Mouse (Mus musculus) CH12.LX (cell line): ENCODE measurements at regions not wholly inside any gene's neighbourhood (a gene's known extent, or its start where the extent isn't known, plus 50 kb on each side); places are given as distances from the start of the nearest gene placed in this dataset.

Source experiments
- DNase-seq: peaks from one replicate; pipeline ENCODE4 v3.0.0-alpha.2; 2013; ENCODE audit errors: extremely low read depth
- H3K27ac ChIP-seq: 2 replicates; pipeline ENCODE4 v1.5.1; 2012; ENCODE audit warnings: low read depth, mild to moderate bottlenecking, control low read depth, moderate library complexity; ENCODE audit not compliant: insufficient read depth
- H3K27me3 ChIP-seq: replicated peaks from 2 replicates; pipeline ENCODE3; 2012; ENCODE audit warnings: inconsistent platforms
- H3K36me3 ChIP-seq, 2 experiments: replicated peaks in 1 of 2; 2 replicates each; pipeline versions ENCODE3 to v1.6.1; 2012; ENCODE audit warnings: inconsistent platforms in 1 of 2, low read length in 1 of 2, mild to moderate bottlenecking in 1 of 2, mixed read lengths in 1 of 2, moderate library complexity in 1 of 2; ENCODE audit not compliant: control insufficient read depth in 1 of 2, insufficient read depth in 1 of 2
- H3K4me1 ChIP-seq, 2 experiments: 2 replicates each; pipeline ENCODE4 v1.6.1; 2012; ENCODE audit warnings: inconsistent platforms in 1 of 2, moderate library complexity in 1 of 2; ENCODE audit not compliant: insufficient read depth in 2 of 2, control insufficient read depth in 1 of 2
- H3K4me2 ChIP-seq: 2 replicates; pipeline ENCODE4 v1.6.1; 2012; ENCODE audit warnings: low read depth, mild to moderate bottlenecking, control low read depth; ENCODE audit not compliant: poor library complexity, insufficient read depth, severe bottlenecking
- H3K4me3 ChIP-seq, 3 experiments: fragments of 150-350 bp in 1 of 3; sonication (generic) in 1 of 3; replicated peaks in 1 of 3; 2 replicates each; pipeline versions ENCODE3 to v1.5.1; 2011 to 2012; ENCODE audit warnings: low read depth in 2 of 3, low read length in 2 of 3, mild to moderate bottlenecking in 2 of 3, moderate library complexity in 2 of 3, control low read depth in 1 of 3, improper control_type of control experiment in 1 of 3, inconsistent platforms in 1 of 3, mixed read lengths in 1 of 3; ENCODE audit not compliant: poor library complexity in 1 of 3
- H3K79me2 ChIP-seq: replicated peaks from 2 replicates; pipeline ENCODE4 v1.6.1; 2012; ENCODE audit warnings: mild to moderate bottlenecking, moderate library complexity; ENCODE audit not compliant: control insufficient read depth, poor library complexity, insufficient read depth, severe bottlenecking; ENCODE audit errors: extremely low read depth
- H3K9ac ChIP-seq: 2 replicates; pipeline ENCODE4 v1.6.1; 2012; ENCODE audit warnings: low read depth, mild to moderate bottlenecking, control low read depth, moderate library complexity; ENCODE audit not compliant: insufficient read depth
- H3K9me3 ChIP-seq: replicated peaks from 2 replicates; pipeline ENCODE3; 2012; ENCODE audit warnings: low read length, inconsistent platforms, mixed read lengths
- BHLHE40 ChIP-seq: IDR thresholded peaks from 2 replicates; pipeline ENCODE4 v1.6.1; 2011; ENCODE audit warnings: mild to moderate bottlenecking, low read depth, low read length, improper control_type of control experiment
- CHD1 ChIP-seq: IDR thresholded peaks from 2 replicates; pipeline ENCODE4 v1.6.1; 2012; ENCODE audit warnings: low read depth, low read length, improper control_type of control experiment, inconsistent platforms
- CHD2 ChIP-seq: IDR thresholded peaks from 2 replicates; pipeline ENCODE4 v1.6.1; 2011; ENCODE audit warnings: low read length, improper control_type of control experiment
- CTCF ChIP-seq, 2 experiments: IDR thresholded peaks in 1 of 2; conservative IDR thresholded peaks in 1 of 2; 2 replicates each; pipeline ENCODE4 v1.5.1; 2011 to 2012; ENCODE audit warnings: low read depth in 2 of 2, low read length in 2 of 2, improper control_type of control experiment in 1 of 2, inconsistent platforms in 1 of 2, mild to moderate bottlenecking in 1 of 2, moderate library complexity in 1 of 2
- E2F4 ChIP-seq: IDR thresholded peaks from 2 replicates; pipeline ENCODE4 v1.6.1; 2011; ENCODE audit warnings: low read depth, low read length, improper control_type of control experiment; ENCODE audit not compliant: insufficient replicate concordance
- ELF1 ChIP-seq: IDR thresholded peaks from 2 replicates; pipeline ENCODE4 v1.6.1; 2014; ENCODE audit warnings: low read depth, mild to moderate bottlenecking, inconsistent platforms, low read length, improper control_type of control experiment
- EP300 ChIP-seq: IDR thresholded peaks from 2 replicates; pipeline ENCODE4 v1.6.1; 2011; ENCODE audit warnings: low read length, improper control_type of control experiment
- ETS1 ChIP-seq: conservative IDR thresholded peaks from 2 replicates; pipeline ENCODE4 v1.6.1; 2012; ENCODE audit warnings: low read depth, mild to moderate bottlenecking, inconsistent platforms, low read length, improper control_type of control experiment, moderate library complexity
- HCFC1 ChIP-seq: IDR thresholded peaks from 2 replicates; pipeline ENCODE4 v1.6.1; 2012; ENCODE audit warnings: low read depth, mild to moderate bottlenecking, inconsistent platforms, low read length, improper control_type of control experiment
- JUN ChIP-seq: IDR thresholded peaks from 2 replicates; pipeline ENCODE4 v1.6.1; 2011; ENCODE audit warnings: low read depth, mild to moderate bottlenecking, low read length, improper control_type of control experiment, moderate library complexity; ENCODE audit not compliant: insufficient read depth
- KAT2A ChIP-seq: IDR thresholded peaks from 2 replicates; pipeline ENCODE4 v1.6.1; 2012; ENCODE audit warnings: low read length, improper control_type of control experiment, inconsistent platforms; ENCODE audit not compliant: insufficient replicate concordance
- MAFK ChIP-seq: IDR thresholded peaks from 2 replicates; pipeline ENCODE4 v1.6.1; 2011; ENCODE audit warnings: low read length, improper control_type of control experiment; ENCODE audit not compliant: insufficient replicate concordance
- MAX ChIP-seq: IDR thresholded peaks from 2 replicates; pipeline ENCODE4 v1.6.1; 2011; ENCODE audit warnings: low read length, improper control_type of control experiment
- MXI1 ChIP-seq: IDR thresholded peaks from 2 replicates; pipeline ENCODE4 v1.6.1; 2011; ENCODE audit warnings: mild to moderate bottlenecking, low read depth, low read length, improper control_type of control experiment
- MYC ChIP-seq: IDR thresholded peaks from 2 replicates; pipeline ENCODE4 v1.6.1; 2011; ENCODE audit warnings: low read depth, mild to moderate bottlenecking, improper control_type of control experiment, low read length
- PAX5 ChIP-seq: IDR thresholded peaks from 2 replicates; pipeline ENCODE4 v1.6.1; 2012; ENCODE audit warnings: low read length, inconsistent platforms, mixed read lengths
- POLR2A ChIP-seq: IDR thresholded peaks from 2 replicates; pipeline ENCODE4 v1.6.1; 2011; ENCODE audit warnings: low read depth, mild to moderate bottlenecking, improper control_type of control experiment, low read length
- RCOR1 ChIP-seq: conservative IDR thresholded peaks from 2 replicates; pipeline ENCODE4 v1.6.1; 2012; ENCODE audit warnings: low read depth, mild to moderate bottlenecking, inconsistent platforms, low read length, improper control_type of control experiment
- SIN3A ChIP-seq: IDR thresholded peaks from 2 replicates; pipeline ENCODE4 v1.6.1; 2012; ENCODE audit warnings: low read length, improper control_type of control experiment, inconsistent platforms
- SMC3 ChIP-seq: IDR thresholded peaks from 2 replicates; pipeline ENCODE4 v1.6.1; 2011; ENCODE audit warnings: low read depth, low read length, improper control_type of control experiment
- TBP ChIP-seq: conservative IDR thresholded peaks from 2 replicates; pipeline ENCODE4 v1.6.1; 2011; ENCODE audit warnings: low read depth, low read length, improper control_type of control experiment
- TCF12 ChIP-seq: IDR thresholded peaks from 2 replicates; pipeline ENCODE4 v1.6.1; 2014; ENCODE audit warnings: low read depth, mild to moderate bottlenecking, inconsistent platforms, low read length, improper control_type of control experiment
- USF2 ChIP-seq: conservative IDR thresholded peaks from 2 replicates; pipeline ENCODE4 v1.6.1; 2011; ENCODE audit warnings: low read depth, low read length, improper control_type of control experiment
- ZC3H11A ChIP-seq: IDR thresholded peaks from 2 replicates; pipeline ENCODE4 v1.6.1; 2012; ENCODE audit warnings: low read depth, mild to moderate bottlenecking, inconsistent platforms, low read length, improper control_type of control experiment
- ZKSCAN1 ChIP-seq: IDR thresholded peaks from 2 replicates; pipeline ENCODE4 v1.6.1; 2012; ENCODE audit warnings: low read depth, inconsistent platforms, low read length, improper control_type of control experiment, borderline replicate concordance
- ZMIZ1 ChIP-seq: IDR thresholded peaks from 2 replicates; pipeline ENCODE4 v1.6.1; 2012; ENCODE audit warnings: low read depth, mild to moderate bottlenecking, inconsistent platforms, low read length, improper control_type of control experiment
- dilution Hi-C: fragments of 300-500 bp; cut with MboI; formaldehyde crosslinking; loops from 2 replicates; pipeline ENCODE4 v1.14.3; 2020; ENCODE audit warnings: low sequenced_read_pairs; ENCODE audit not compliant: extremely low pct_unique_long_range_greater_than_20kb, extremely low pct_ligation_motif_present
- in situ Hi-C: fragments of 300-500 bp; cut with MboI; formaldehyde crosslinking; loops from 3 replicates; pipeline ENCODE4 v1.14.3; 2019; ENCODE audit warnings: low sequenced_read_pairs, low pct_ligation_motif_present, low pct_unique_long_range_greater_than_20kb, mixed read lengths

- DNase-seq: no peak
- Histone ChIP-seq H3K79me2 (no peaks in the 10 kb centered on the region), H3K9me3 (peaks cover 42% of the 10 kb centered on the region), H3K4me2 (no peak overlapping the region), H3K27ac (no peak overlapping the region), H3K4me1 (no peaks in the 10 kb centered on the region), H3K9ac (no peak overlapping the region), H3K4me3 (no peak overlapping the region), H3K36me3 (no peaks in the 10 kb centered on the region), H3K27me3 (no peaks in the 10 kb centered on the region)
- in situ Hi-C loops: no loop called here
- TF ChIP-seq CHD2: no peak
- no peak for TF ChIP-seq CTCF (conservative IDR thresholded peaks at IDR 0.05 in 1 of 2, IDR thresholded peaks at IDR 0.05 in 1 of 2; ENCODE audit: low read depth in 2 of 2, low read length in 2 of 2)
- TF ChIP-seq POLR2A: no peak
- TF ChIP-seq MAX: no peak
- TF ChIP-seq PAX5: no peak
- no peak for TF ChIP-seq MXI1
- TF ChIP-seq EP300: no peak
- TF ChIP-seq USF2: no peak
- TF ChIP-seq ZMIZ1: no peak
- no peak for TF ChIP-seq CHD1
- TF ChIP-seq E2F4: no peak
- no peak for TF ChIP-seq JUN
- TF ChIP-seq MAFK: no peak
- no peak for TF ChIP-seq RCOR1
- no peak for TF ChIP-seq HCFC1
- no peak for TF ChIP-seq ETS1
- TF ChIP-seq SIN3A: no peak
- no peak for TF ChIP-seq ELF1
- no peak for TF ChIP-seq BHLHE40
- no peak for TF ChIP-seq TBP
- dilution Hi-C loops: no loop called here
Measured at GRCm38 (mm10) chr5:50146926-50147325, 88.1 kb upstream of the Adgra3 start.

DNA sequence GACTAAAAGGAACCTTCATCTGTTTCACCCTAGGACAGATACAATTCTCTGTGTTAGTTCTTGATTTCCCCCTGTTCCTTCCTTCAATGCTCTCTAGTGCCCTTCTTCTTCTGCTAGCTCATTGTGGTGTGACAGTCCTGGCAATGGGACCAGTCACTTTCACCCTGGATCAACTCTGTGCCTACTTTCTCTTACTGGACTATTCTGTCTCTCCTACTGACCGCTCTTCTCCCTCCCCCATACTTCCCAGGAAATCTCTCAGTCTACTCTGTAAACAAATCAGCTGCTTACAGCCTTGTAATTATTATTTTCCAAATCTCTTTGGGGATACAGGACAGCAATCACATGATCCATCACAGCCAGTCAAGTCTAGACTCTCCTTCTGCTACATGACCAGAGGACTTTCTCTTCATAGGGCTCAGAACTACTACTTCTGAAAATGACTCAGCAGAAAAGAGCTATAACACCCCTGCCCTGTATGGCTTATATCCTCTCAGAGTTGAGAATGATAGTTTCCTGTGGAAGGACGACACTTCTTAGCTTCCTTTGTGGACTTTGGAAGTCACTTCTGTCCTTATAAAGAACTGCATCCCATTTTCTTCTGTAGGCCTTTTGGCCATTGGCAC lies 86.8 kb upstream of the Adgra3 start:
- H3K4me1 ChIP-seq: no peaks in the 10 kb centered on the region
- H3K27me3 ChIP-seq: no peaks in the 10 kb centered on the region
- TF ChIP-seq SIN3A (no peak), USF2 (no peak), MYC (no peak), TCF12 (no peak), KAT2A (no peak), RCOR1 (no peak), ZKSCAN1 (no peak), EP300 (no peak), ZC3H11A (no peak), BHLHE40 (no peak), SMC3 (no peak), CHD2 (no peak)
- TF ChIP-seq, all 38 proteins: peak for 0
- H3K9ac ChIP-seq: no peak overlapping the region
- dilution Hi-C loops: no loop called here
- DNase-seq: no peak
- H3K4me3 ChIP-seq: no peak overlapping the region
- H3K79me2 ChIP-seq: no peaks in the 10 kb centered on the region
- H3K9me3 ChIP-seq: peaks cover 31% of the 10 kb centered on the region
- in situ Hi-C loops: no loop called here
- H3K4me2 ChIP-seq: no peak overlapping the region
- no peak overlapping the region for H3K27ac ChIP-seq
- no peaks in the 10 kb centered on the region for H3K36me3 ChIP-seq
